Mouse (Mus musculus): ENCODE data around the gene Pnisr.

Gene Pnisr

GRCm38 (mm10) chr4:21847481-21848286 lies at the start of gene Pnisr:
TSS of gene Pnisr (plus strand) at chr4:21847583.
- peak; percentile 97 for DNase-seq (ENCODE audit: low read depth, low spot score)

- DNase-seq (ENCODE audit: low read depth, low spot score): no peak
These were observed 46.4 kb upstream of the Pnisr start for GRCm38 (mm10) chr4:21801013-21801412.

GRCm38 (mm10) chr4:21801620-21802019 lies 45.8 kb upstream of the Pnisr start:
- DNase-seq (ENCODE audit: low read depth, low spot score): no peak

GRCm38 (mm10) chr4:21807204-21807603 lies 40.2 kb upstream of the Pnisr start:
- DNase-seq (ENCODE audit: low read depth, low spot score): no peak

- DNase-seq (ENCODE audit: low read depth, low spot score): no peak
These were observed 36.8 kb upstream of the Pnisr start for GRCm38 (mm10) chr4:21810608-21811007.

GRCm38 (mm10) chr4:21812635-21813034 lies 34.7 kb upstream of the Pnisr start:
- no peak for DNase-seq (ENCODE audit: low read depth, low spot score)

GRCm38 (mm10) chr4:21814029-21814428 lies 33.4 kb upstream of the Pnisr start:
- DNase-seq (ENCODE audit: low read depth, low spot score): peak; percentile 53

GRCm38 (mm10) chr4:21826616-21827015 lies 20.8 kb upstream of the Pnisr start:
- DNase-seq (ENCODE audit: low read depth, low spot score): no peak

GRCm38 (mm10) chr4:21832844-21833243 lies 14.5 kb upstream of the Pnisr start:
- DNase-seq (ENCODE audit: low read depth, low spot score): no peak

GRCm38 (mm10) chr4:21848287-21848630 lies 876 bp downstream of the Pnisr start:
- DNase-seq (ENCODE audit: low read depth, low spot score): peak; percentile 91

- no peak for DNase-seq (ENCODE audit: low read depth, low spot score)
These were observed 10.1 kb downstream of the Pnisr start for GRCm38 (mm10) chr4:21857481-21857880.

- no peak for DNase-seq (ENCODE audit: low read depth, low spot score)
These were observed 17.8 kb downstream of the Pnisr start for GRCm38 (mm10) chr4:21865226-21865625.

- DNase-seq (ENCODE audit: low read depth, low spot score): no peak
These were observed 31.4 kb downstream of the Pnisr start for GRCm38 (mm10) chr4:21878776-21879175.

GRCm38 (mm10) chr4:21879565-21880220 lies 32.3 kb downstream of the Pnisr start, which contains the start of gene Coq3:
TSS of gene Coq3 (plus strand) at chr4:21879673.
- DNase-seq (ENCODE audit: low read depth, low spot score): peak; percentile 83

- no peak for DNase-seq (ENCODE audit: low read depth, low spot score)
These were observed 35.4 kb downstream of the Pnisr start for GRCm38 (mm10) chr4:21882806-21883205.

GRCm38 (mm10) chr4:21885831-21886230 lies 38.4 kb downstream of the Pnisr start:
- no peak for DNase-seq (ENCODE audit: low read depth, low spot score)

Measured in CD4-positive helper T cell, adult 2 months (primary cell).